Mouse (Mus musculus) lung, embryonic 16.5 days (tissue): Measurements from ENCODE around the gene Il24. TPM values are rescaled to one million over a fixed set of nuclear protein-coding genes. Genes with fewer than 3 reads are reported as not detected.

Source experiments
- ATAC-seq: fragments of 200-750 bp; cut with Nextera tagmentation; 2 replicates; pipeline ENCODE4 v1.8.0; 2017; ENCODE audit warnings: low read depth, mild to moderate bottlenecking, moderate library complexity
- H3K27ac ChIP-seq: fragments of 300-500 bp; sonication (generic); 2 replicates; pipeline ENCODE4 v1.5.1; 2014; ENCODE audit warnings: mild to moderate bottlenecking, control low read depth, low read length
- H3K27me3 ChIP-seq: fragments of 300-500 bp; sonication (generic); 2 replicates; pipeline ENCODE4 v1.6.1; 2014; ENCODE audit warnings: low read depth, low read length, mixed read lengths; ENCODE audit not compliant: control insufficient read depth, insufficient read depth
- H3K36me3 ChIP-seq: fragments of 300-500 bp; sonication (generic); 2 replicates; pipeline ENCODE4 v1.6.1; 2014; ENCODE audit warnings: low read length; ENCODE audit not compliant: control insufficient read depth, insufficient read depth
- H3K4me1 ChIP-seq: fragments of 300-500 bp; sonication (generic); replicated peaks from 2 replicates; pipeline ENCODE4 v1.6.1; 2014; ENCODE audit warnings: low read length, mixed read lengths; ENCODE audit not compliant: control insufficient read depth, insufficient read depth
- H3K4me2 ChIP-seq: fragments of 300-500 bp; sonication (generic); 2 replicates; pipeline ENCODE4 v1.6.1; 2014; ENCODE audit warnings: low read depth, low read length, control low read depth
- H3K4me3 ChIP-seq: fragments of 300-500 bp; sonication (generic); 2 replicates; pipeline ENCODE4 v1.5.1; 2014; ENCODE audit warnings: mild to moderate bottlenecking, low read length, control low read depth
- H3K9ac ChIP-seq: fragments of 300-500 bp; sonication (generic); 2 replicates; pipeline ENCODE4 v1.6.1; 2014; ENCODE audit warnings: low read length, control low read depth
- H3K9me3 ChIP-seq: fragments of 300-500 bp; sonication (generic); 2 replicates; pipeline ENCODE4 v1.6.1; 2016; ENCODE audit warnings: low read length; ENCODE audit not compliant: control insufficient read depth
- WGBS: fragments of 180-500 bp; shearing (Covaris S2); extraction: QIAGEN DNeasy Blood & Tissue Kit; methylation state at CpG from one replicate; pipeline ENCODE4 v1.1.7; 2014; 5-methylcytosine and 5-hydroxymethylcytosine counted together
- polyA plus RNA-seq: library from polyadenylated mRNA; unstranded; fragments of >200 nt; fragmentation: Nextera tagmentation; extraction: Ambion mirVana; gene quantifications from 2 replicates; pipeline ENCODE4 v1.2.1, GENCODE M21; 2015

Il24 gene
- polyA plus RNA-seq, 1 experiment from 2014 or later = not detected

- H3K27ac ChIP-seq = no peak overlapping the region
- H3K4me2 ChIP-seq = no peak overlapping the region
- no peak overlapping the region for H3K9ac ChIP-seq
- 37% methylated on average over 6 of the region's 6 CpGs for WGBS
- ATAC-seq = peak; percentile 67; the same call in 1 of the 2 replicates
- H3K4me1 ChIP-seq = peaks cover 2% of the 10 kb centered on the region; the same call in 1 of the 2 replicates
- H3K36me3 ChIP-seq = no peaks in the 10 kb centered on the region
- no peaks in the 10 kb centered on the region for H3K9me3 ChIP-seq
- H3K4me3 ChIP-seq = no peak overlapping the region
- H3K27me3 ChIP-seq = no peaks in the 10 kb centered on the region
These were observed 49.0 kb downstream of the Il24 start for GRCm38 (mm10) chr1:130838288-130838687.

GRCm38 (mm10) chr1:130835161-130835936 lies 51.9 kb downstream of the Il24 start:
- no peak for ATAC-seq
- no peak overlapping the region for H3K4me2 ChIP-seq
- H3K4me1 ChIP-seq = 0 out of 2 replicates have a peak, but pooled peaks cover under 1% of the 10 kb centered on the region
- H3K9me3 ChIP-seq = no peaks in the 10 kb centered on the region
- H3K9ac ChIP-seq = no peak overlapping the region
- no peak overlapping the region for H3K27ac ChIP-seq
- no peaks in the 10 kb centered on the region for H3K27me3 ChIP-seq
- no peaks in the 10 kb centered on the region for H3K36me3 ChIP-seq
- no peak overlapping the region for H3K4me3 ChIP-seq
- 73% methylated on average over 6 of the region's 6 CpGs for WGBS

- WGBS = 62% methylated on average over 5 of the region's 5 CpGs
- H3K36me3 ChIP-seq = no peaks in the 10 kb centered on the region
- no peak for ATAC-seq
- no peak overlapping the region for H3K4me2 ChIP-seq
- H3K4me1 ChIP-seq = no peaks in the 10 kb centered on the region
- H3K9ac ChIP-seq = no peak overlapping the region
- no peak overlapping the region for H3K4me3 ChIP-seq
- no peak overlapping the region for H3K27ac ChIP-seq
- no peaks in the 10 kb centered on the region for H3K27me3 ChIP-seq
- no peaks in the 10 kb centered on the region for H3K9me3 ChIP-seq
These were observed 54.8 kb downstream of the Il24 start for GRCm38 (mm10) chr1:130832230-130833149.

Other genes with a start within 250 kb of the Il24 start
- gene C4bp, start 225.8 kb downstream of the Il24 start, polyA plus RNA-seq = not detected in 2 replicates
- gene Gm29427, start 171.7 kb downstream of the Il24 start, polyA plus RNA-seq = not detected in 2 replicates
- 15.6 and 17.0 TPM in 2 replicates for gene Yod1, start 170.1 kb downstream of the Il24 start, polyA plus RNA-seq
- gene Pfkfb2, start 158.2 kb downstream of the Il24 start, polyA plus RNA-seq = 10.7 and 11.5 TPM in 2 replicates
- 21.0 and 21.2 TPM in 2 replicates for gene AA986860, start 155.5 kb downstream of the Il24 start, polyA plus RNA-seq
- gene Fcamr, start 86.6 kb downstream of the Il24 start, polyA plus RNA-seq = 0.11 TPM in 1 of 2 replicates, not detected in the other
- 0.06 and 0.14 TPM in 2 replicates for gene Pigr, start 60.8 kb downstream of the Il24 start, polyA plus RNA-seq
- 0.30 TPM in 1 of 2 replicates, not detected in the other for gene Fcmr, start 21.8 kb downstream of the Il24 start, polyA plus RNA-seq
- not detected in 2 replicates for gene Il20, start 24.0 kb upstream of the Il24 start, polyA plus RNA-seq
- gene Il19, start 52.7 kb upstream of the Il24 start, polyA plus RNA-seq = not detected in 2 replicates
- not detected in 2 replicates for gene Il10, start 132.4 kb upstream of the Il24 start, polyA plus RNA-seq
- 28.7 and 41.3 TPM in 2 replicates for gene Mapkapk2, start 210.4 kb upstream of the Il24 start, polyA plus RNA-seq